Mouse (Mus musculus) gastrocnemius, postnatal 36 days (tissue): ENCODE data around the gene Thsd4. TPM values are rescaled to one million over a fixed set of nuclear protein-coding genes. Genes with fewer than 3 reads are reported as not detected.
"Not testable (repeated sequence)": the region's sequence is repeated elsewhere in the genome, so short reads cannot be mapped to it uniquely, and the experiment has no call there.

Experiments
- DNase-seq, 2 experiments: peaks; one replicate each; pipeline ENCODE4 v3.0.0; 2022
- intact Hi-C: fragments of 180-260 bp; cut with DNase I; formaldehyde crosslinking; loops from one replicate; pipeline ENCODE4 v1.15.1; 2025
- total RNA-seq, 2 experiments: library from RNA; stranded (reverse); gene quantifications; 2 replicates each; pipeline ENCODE4 v1.2.3; 2021

Gene Thsd4
- total RNA-seq, 2 experiments from 2014 or later, result 0.59 to 0.84 TPM

GRCm38 (mm10) chr9:60275410-60276159, 246.3 kb downstream of the Thsd4 start:
- intact Hi-C loops, result loop anchor here (2.0 kb wide), 1 partner anchor 245 kb away; no protein-coding TSS in a partner anchor
- no peak for DNase-seq

GRCm38 (mm10) chr9:60274503-60274902, 247.3 kb downstream of the Thsd4 start:
- no peak for DNase-seq
- intact Hi-C loops, result loop anchor here (2.0 kb wide), 1 partner anchor 246 kb away; no protein-coding TSS in a partner anchor

DNA sequence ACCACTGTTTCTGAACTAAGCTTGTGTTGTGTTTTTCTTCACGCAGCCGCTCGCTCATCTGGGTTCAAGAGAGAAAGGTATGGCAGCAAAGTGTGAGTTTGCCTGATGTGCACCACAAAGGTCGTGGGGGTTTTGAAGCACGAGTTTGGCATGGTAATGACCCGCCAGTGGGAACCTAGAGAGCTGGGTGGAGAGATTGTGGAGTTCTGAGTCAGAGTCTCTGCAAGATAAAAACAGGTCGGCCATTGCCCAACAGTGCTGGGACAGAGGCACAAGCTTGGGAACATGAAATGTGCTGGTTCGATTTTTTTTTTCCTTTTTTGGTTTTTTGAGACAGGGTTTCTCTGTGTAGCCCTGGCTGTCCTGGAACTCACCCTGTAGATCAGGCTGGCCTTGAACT, 249.5 kb downstream of the Thsd4 start:
- intact Hi-C loops, DNase-seq: not testable (repeated sequence)

- intact Hi-C loops, result no loop called here
- DNase-seq, result no peak
These were observed 249.9 kb downstream of the Thsd4 start for GRCm38 (mm10) chr9:60271940-60272339.

GRCm38 (mm10) chr9:60269807-60270206, 252.0 kb downstream of the Thsd4 start:
- intact Hi-C loops, result no loop called here
- no peak for DNase-seq

- no peak for DNase-seq
- intact Hi-C loops, result no loop called here
These were observed 254.6 kb downstream of the Thsd4 start for GRCm38 (mm10) chr9:60267273-60267626.

GRCm38 (mm10) chr9:60266583-60267272, 255.1 kb downstream of the Thsd4 start:
- DNase-seq, result no peak
- intact Hi-C loops, result no loop called here

DNA sequence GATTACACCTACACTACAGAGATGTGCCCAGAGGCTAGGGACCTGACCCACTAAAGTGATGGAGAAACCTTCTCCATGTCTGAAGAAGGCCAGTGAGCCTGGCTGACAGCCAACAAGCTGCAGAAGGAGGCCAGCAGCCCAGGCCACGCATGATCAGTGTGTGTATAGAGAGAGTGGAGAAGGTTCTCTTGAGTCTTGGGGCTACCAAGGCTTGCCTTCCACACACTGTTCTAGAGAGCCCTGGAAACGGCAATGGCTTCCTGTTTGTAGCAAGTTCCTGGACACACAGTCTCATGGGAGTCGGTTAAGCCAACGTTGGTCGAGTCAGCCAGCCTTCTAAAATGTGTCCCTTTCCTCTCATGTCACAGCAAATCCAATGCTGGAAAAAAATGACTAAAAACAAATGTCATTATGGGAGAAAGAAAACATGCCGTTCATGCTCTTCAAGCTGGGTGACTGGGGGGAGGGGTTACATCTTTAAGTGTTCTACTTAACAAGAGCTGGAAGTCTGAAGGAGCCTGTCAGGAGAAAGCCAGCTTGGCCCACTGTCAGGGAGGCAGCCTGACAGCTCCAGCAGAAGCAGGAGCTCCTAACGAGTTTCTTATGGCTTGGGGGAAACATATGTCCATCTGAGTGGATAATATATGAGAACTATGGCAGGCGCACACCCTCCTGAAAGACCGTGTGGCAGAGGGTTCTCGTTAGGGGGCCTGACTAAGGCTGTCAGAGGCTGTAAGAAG, 257.1 kb downstream of the Thsd4 start:
- intact Hi-C loops, result no loop called here
- no peak for DNase-seq

DNA sequence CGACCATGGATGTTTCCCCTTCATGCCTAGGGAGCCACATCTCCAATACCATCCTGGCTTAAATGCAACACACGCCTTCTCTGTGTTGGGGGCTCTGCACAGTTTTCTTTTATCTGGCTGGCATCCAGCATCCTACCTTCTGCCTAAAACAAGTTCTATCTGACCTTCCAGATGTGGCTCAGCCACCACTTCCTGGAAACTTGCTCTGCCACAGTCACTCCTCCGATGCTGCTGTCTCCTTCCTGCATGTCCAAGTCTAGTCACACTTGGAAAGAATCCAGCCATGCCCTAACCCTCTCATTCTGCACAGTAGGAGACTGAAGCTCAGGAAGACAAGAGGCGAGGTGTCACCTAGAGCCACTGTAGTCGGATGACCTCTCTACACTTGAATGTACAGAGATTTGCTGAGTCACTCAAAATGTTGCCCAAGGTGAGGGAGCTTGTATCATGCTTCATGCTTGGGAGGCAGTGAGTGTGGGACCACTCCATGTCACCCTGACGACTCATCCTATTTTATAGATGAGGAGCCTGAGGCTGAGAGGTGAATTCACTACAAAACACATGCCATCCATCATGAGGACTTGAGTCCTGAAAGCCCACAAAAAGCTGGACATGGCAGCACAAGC, 259.2 kb downstream of the Thsd4 start:
- intact Hi-C loops, result no loop called here
- DNase-seq, result no peak

DNA sequence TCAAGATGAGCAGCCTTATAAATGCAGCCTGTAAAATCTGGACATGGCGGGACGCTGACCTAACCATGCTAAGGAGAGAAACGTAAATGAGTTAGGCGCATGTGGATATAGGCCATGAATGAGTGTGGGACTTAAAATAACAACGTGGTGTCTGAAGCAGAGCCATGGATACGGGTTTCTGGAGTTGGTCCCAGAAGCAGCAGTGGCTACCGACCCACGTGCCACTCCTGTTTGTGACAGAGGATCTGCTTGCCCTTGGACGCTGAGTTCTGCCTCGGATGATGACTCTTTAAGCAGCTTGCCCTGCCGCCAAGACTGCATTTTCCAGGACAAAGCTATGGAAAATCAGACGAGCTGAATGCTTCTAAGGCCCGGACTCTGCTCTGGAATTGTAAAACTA, 262.2 kb downstream of the Thsd4 start:
- intact Hi-C loops, result no loop called here
- DNase-seq, result no peak

DNA sequence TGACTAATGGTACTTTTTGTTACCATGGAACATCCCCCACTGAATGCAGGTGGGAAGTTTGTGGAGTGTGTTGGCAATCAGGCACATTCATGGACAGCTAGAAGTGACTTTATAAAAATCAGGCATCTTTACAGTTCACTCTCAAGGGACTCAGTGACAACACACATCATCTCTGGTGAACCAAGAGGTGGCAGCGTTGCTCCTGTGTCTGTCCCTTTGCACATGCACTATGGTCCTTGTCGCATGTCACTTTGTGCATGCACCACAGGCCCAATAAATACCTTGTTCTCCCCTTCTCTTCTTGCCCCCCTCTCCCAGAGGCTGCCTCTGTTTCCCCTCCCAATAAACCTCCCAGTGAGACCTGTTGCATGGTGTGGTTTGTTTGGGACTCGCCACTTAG, 270.1 kb downstream of the Thsd4 start:
- intact Hi-C loops, result no loop called here

GRCm38 (mm10) chr9:60250403-60250802, 271.4 kb downstream of the Thsd4 start:
- intact Hi-C loops, result no loop called here

More for the DNA sequence above, 270.1 kb downstream of the Thsd4 start:
- DNase-seq, result no peak

DNA sequence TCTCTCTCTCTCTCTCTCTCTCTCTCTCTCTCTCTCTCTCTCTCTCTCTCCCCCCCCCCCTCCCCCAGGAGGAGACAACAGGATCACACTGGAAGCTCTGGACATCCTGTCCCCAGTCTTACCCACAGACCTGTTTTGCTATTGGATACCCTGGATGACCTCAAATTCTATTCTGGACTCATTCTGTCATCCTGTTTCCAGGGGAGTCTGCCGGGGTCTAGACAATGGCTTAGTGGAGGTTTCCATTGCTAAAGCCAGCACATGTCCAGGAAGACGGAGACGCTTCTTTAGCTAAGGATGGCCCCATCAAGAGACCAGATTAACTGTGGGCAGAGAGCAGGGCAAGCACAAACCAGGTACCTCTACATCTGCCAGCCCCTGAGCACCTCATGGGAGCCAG, 273.8 kb downstream of the Thsd4 start:
- no peak for DNase-seq
- intact Hi-C loops, result loop anchor here (2.0 to 10.0 kb wide), 2 partner anchors 275 to 437 kb away; partner anchors contain the start of genes Lrrc49 and Thsd4

More at GRCm38 (mm10) chr9:60250403-60250802, 271.4 kb downstream of the Thsd4 start:
- no peak for DNase-seq

GRCm38 (mm10) chr9:60244943-60245342, 276.9 kb downstream of the Thsd4 start:
- intact Hi-C loops, result loop anchor here (5.0 to 10.0 kb wide), 2 partner anchors 352 to 440 kb away; partner anchors contain the start of gene Lrrc49
- DNase-seq, result peak; percentile 32 to 36

- intact Hi-C loops, result loop anchor here (5.0 to 10.0 kb wide), 2 partner anchors 354 to 441 kb away; partner anchors contain the start of gene Lrrc49
- no peak for DNase-seq
These were observed 278.3 kb downstream of the Thsd4 start for GRCm38 (mm10) chr9:60243503-60243902.

- DNase-seq, result peak in 1 of 2 experiments; percentile 33
- intact Hi-C loops, result loop anchor here (10.0 kb wide), 1 partner anchor 273 kb away; the partner anchor contains the start of gene Nr2e3
These were observed 284.2 kb downstream of the Thsd4 start for GRCm38 (mm10) chr9:60237667-60238066.

DNA sequence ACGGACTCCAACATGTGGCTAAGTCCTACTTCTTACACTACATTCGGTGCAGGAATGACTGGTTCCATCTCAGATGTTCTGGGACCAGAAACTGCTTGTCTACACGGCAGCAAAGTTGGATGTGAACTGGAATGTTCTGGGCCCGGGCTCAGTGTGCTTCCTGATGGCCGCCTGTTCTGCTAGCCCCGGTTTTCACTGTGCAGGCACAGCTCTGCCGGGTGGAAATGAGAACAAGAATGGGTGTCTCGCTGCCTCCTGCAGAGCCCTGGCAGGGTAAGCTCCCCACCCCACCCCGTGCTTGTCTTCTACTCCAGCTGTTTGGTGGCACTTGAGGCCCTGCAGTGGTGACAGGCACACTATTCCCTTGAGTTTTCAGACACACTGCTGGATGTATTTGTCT, 285.7 kb downstream of the Thsd4 start:
- no peak for DNase-seq

DNA sequence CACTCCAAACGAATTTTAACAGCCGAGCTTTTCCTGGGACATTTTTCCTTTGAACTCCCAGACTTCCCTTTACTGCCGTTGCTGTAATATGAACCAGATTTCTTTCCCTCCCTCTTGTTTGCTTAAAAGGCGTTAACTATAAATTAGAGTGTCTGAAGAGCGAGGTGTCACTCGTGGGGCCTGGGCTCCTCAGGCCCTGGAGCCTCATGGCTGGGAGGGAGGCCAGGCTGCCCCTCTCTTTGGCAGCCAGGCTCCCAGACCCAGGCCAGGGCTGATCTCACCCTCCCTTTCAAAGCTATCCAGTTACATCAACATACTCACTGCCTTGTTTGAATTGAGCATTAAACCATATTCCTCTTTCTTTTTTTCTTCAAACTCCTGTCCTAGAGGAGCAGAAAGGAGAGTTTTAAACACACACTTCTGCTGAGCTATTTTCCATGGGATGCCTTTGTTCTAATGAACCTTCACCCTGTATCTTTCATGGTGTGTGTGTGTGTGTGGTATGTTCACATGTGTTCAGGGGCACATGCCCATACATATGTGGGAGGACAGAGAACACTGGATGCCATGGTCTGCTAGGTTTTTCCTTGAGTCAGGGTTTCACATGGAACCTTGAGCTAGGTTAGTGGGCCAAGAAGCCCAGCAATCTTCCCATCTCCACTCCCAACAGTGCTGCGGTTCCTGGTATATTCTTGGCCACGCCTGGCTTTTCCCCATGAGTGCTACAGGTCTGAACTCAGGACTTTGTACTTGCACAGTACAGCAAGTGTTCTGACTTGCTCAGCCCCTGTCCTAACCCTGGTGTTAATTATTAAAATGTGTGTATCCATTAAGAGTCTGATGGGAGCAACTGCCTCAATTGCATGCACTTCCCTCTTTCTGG, 287.4 kb downstream of the Thsd4 start:
- DNase-seq, result no peak
- intact Hi-C loops, result loop anchor here (10.0 kb wide), 1 partner anchor 270 kb away; the partner anchor contains the start of gene Nr2e3

More for the DNA sequence above, 285.7 kb downstream of the Thsd4 start:
- intact Hi-C loops, result loop anchor here (10.0 kb wide), 1 partner anchor 271 kb away; the partner anchor contains the start of gene Nr2e3
